Mouse (Mus musculus) adrenal gland, adult (tissue): ENCODE measurements at regions not wholly inside any gene's neighbourhood (a gene's known extent, or its start where the extent isn't known, plus 50 kb on each side); places are given as distances from the start of the nearest gene placed in this dataset.

Source experiments
- DNase-seq, 2 experiments: peaks; one replicate each; pipeline ENCODE4 v3.0.0; 2022 to 2023; ENCODE audit warnings: low spot score in 1 of 2; ENCODE audit not compliant: inconsistent age in 2 of 2

DNA sequence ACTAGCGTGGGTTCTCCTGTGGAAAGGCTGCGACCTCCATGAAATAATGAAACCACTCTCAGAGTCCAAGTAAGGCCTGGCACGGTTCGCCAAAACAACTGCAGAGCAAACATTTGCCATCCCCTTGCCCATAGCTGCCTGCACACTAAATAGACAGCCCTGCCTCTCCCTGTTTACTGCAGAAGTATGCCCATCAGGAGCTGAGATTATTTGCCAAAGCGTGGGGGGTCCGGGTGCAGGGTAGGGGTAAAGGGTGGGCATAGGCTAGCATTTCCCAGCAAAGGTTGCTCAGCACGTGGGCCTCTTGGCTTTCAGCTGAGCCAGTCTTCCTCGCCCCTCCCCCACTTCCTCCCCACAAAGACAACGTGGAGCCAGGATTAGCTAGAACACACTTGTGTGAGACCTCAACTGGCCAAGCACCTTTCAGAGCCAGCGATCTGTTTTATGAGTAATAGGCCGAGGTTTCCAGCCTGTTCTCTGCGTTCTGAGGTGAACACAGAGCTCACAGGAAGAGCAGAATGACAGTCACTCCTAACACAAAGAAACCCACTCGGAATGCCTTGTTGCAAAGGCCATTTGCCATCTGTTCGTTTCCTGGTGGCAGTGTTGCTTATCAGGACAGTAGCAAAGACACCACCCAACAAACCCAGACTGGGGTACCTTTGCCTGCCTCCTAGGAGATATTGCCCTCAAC, 55.6 kb upstream of the Cep85l start:
- DNase-seq: peak; percentile 75 to 88

DNA sequence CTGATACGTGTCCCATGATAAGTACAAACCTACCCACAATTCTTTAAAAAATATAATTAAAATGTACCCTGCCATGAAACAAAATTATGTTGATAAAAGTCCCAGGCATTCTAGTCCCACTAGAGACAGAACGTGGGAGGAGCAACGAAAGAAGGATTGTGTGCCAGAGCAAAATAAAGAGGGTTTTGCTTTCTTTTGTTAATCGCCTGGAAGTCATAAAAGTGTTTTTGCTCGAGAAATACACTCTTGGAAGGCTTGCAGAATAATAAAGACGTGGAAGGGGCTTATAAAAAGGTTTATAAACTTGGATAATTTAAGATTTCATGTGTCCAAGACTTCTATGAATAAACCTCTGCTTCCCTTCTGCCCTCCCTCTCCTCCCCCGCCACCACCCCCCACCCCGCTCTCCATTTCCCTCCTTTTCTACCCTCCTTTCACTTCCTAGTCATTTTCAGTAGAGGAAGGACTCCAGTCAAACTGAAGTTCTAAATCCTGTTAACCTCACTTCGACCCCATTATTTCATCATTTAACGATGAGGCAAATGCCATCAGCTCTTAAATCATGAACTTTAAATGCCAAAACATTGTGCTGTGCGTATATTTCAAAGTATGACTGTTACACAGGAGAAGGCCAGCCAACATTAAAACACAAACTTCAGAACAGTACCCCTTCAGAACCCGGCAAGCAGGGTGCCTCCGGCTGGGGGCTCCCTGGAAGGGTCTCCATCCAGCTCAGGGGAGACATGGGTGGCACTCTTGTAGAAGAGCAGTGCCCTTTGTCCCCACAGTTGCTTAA, 54.8 kb upstream of the Cep85l start:
- peak; percentile 33 to 46 for DNase-seq

- no peak for DNase-seq
These were observed 53.0 kb upstream of the Cep85l start for GRCm38 (mm10) chr10:53432794-53433193.

- no peak for DNase-seq
These were observed 50.0 kb upstream of the Cep85l start for GRCm38 (mm10) chr10:53429539-53430344.
